Mouse (Mus musculus): ENCODE measurements at regions not wholly inside any gene's neighbourhood (a gene's known extent, or its start where the extent isn't known, plus 50 kb on each side); places are given as distances from the start of the nearest gene placed in this dataset.
"Not testable (repeated sequence)": the region's sequence is repeated elsewhere in the genome, so short reads cannot be mapped to it uniquely, and the experiment has no call there.

DNA sequence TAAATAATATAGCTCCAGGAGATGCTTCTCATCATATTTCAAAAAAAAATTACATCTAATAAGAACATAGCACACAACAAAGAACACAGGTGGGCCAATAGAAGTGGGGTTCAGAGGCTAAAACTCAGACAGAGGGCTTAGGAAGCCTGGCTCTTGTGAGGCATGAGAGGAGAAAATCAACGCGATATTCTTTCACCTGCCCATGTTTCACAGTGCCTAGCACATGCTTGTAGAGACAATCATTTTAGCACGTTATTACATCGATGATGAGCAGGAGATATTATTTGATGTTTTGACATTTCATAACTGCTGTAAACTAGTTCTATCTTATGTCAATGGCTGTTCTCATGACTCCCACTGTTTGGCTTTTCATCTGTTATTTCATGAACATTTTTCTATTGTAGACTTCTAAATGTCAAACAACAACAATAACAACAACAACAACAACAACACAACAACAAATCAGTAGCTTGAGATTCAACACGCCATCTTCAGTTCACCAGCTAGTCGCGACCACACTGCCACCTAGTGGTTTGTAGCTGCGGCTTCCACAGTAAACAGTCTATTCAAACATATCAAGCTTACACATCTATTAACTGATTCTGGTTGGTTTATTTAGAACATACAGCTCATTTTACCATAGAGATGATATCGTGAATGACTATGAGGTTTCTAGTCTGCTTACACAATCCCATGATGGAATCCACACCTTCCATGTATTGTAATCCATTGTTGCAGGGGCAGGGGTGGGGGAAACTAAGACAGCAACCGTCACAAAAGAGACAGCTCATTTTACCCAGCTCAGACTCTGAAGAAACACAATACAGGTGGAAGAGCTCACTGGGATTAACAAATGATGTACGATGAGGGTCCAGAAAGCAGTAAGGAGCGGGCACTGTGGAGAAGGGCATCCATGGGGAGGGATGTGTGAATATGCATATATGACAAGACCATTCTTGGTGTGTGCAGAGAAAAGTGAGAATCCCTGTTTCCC, 60.5 kb upstream of the Tmem200a start:
- DNase-seq (ENCODE audit: low spot score in 2 of 2) = peak; percentile 5 to 11

DNA sequence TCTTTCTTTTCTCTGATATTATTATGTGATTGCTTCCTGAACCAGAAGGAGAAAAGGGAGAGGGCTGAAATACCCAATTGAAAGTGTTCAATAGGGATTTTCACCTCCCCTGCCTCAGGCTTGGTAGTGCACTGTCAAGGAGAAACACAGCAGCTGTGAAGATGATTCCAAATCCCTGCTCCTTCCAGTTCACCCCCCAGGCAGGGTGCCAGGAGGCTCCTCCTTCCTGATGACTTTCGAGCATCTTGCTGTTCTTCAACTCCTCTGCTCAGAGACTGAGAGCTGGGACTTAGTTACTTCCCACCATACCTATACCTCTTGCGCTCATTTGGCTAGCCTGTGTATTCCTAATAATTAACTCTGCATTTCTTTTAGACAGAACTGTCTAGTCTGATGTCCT, 73.7 kb upstream of the Tmem200a start:
- no peak for DNase-seq (ENCODE audit: low spot score in 2 of 2)

DNA sequence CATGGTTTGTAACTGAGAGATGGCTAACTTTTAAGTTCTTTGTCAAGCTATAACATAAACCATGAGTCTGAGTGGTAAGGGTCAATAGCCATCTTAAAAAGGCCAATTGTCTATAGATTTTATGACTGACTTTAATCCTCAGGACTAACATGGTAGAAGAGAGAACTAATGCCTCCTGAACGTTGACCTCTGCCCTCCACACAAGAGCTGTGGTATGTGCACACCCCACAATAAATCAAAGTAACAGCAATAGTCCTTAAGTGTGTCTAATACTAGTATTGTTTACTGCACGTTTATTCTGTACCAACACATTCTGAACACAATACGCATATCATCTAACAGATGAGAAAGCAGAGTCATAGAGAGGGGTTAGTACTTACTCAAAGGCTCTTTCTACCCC, 70.7 kb upstream of the Samd3 start:
- DNase-seq (ENCODE audit: low spot score in 2 of 2) = no peak

DNA sequence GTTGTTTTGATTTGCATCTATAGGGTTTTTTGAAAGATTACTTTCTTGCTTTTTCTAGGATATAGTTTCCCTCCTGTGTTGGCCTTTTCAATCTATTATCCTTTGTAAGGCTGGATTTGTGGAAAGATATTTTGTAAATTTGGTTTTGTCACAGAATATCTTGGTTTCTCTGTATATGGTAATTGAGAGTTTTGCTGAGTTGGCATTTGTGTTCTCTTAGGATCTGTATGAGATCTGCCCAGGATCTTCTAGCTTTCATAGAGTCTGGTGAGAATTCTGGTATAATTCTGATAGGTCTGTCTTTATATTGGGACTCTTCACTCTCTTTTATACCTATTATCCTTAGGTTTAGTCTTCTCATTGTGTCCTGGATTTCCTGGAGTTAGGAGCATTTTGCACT, 68.4 kb upstream of the Samd3 start:
- not testable (repeated sequence) for DNase-seq (ENCODE audit: low spot score in 2 of 2)

GRCm38 (mm10) chr10:26164531-26164930, 65.0 kb upstream of the Samd3 start:
- no peak for DNase-seq (ENCODE audit: low spot score in 2 of 2)

DNA sequence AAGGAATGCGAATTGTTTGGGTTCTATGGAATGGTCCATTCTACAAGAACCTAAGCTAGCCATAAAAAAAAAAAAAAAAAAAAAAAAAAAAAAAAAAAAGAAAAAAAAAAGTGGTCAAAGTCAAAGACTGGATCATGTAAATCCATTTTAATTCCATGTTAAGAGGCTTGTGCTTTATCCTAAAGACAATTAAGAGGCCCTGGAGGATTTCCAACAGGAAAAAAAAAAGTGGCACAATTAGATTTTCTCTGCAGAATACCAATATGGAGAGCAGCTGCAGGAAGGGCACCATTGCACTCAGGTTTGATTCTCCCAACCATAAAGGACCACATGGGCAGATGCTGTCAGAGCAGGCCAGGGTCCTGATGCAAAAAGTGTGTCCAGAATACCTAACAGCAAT, 51.9 kb upstream of the Samd3 start:
- no peak for DNase-seq (ENCODE audit: low spot score in 2 of 2)

- no peak for DNase-seq (ENCODE audit: low spot score in 2 of 2)
Observed at GRCm38 (mm10) chr10:26178356-26178755, 51.2 kb upstream of the Samd3 start.
